Mouse (Mus musculus) WW6 (cell line): ENCODE data around the gene Gm17727.
"Not testable (repeated sequence)": the region's sequence is repeated elsewhere in the genome, so short reads cannot be mapped to it uniquely, and the experiment has no call there.

Experiments
- DNase-seq: peaks from one replicate; pipeline ENCODE4 v3.0.0-alpha.2; 2013; ENCODE audit warnings: low read depth, low spot score

Gene Gm17727

DNA sequence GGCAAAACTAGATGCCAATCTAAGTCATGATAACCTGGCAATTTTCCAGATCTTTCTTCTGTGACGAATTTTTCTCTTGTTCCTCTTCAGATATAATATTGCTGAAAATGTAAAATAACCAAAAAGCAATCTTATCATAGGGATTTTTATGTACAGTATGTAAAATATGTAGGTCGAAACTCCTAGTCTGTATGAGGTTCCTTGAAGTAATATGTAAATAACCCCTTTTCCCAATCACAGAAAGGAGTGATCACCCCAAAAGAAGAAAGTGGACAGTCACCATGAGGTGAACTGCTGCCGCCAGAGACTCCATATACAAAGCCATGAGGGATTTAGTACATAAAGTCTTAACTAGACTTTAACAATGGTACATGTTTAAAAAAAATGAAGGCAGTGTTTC lies at the start of gene Gm17727:
TSS of gene Gm17727 (minus strand) at position 101 of the 400 bp plus-strand sequence.
- no peak for DNase-seq

DNA sequence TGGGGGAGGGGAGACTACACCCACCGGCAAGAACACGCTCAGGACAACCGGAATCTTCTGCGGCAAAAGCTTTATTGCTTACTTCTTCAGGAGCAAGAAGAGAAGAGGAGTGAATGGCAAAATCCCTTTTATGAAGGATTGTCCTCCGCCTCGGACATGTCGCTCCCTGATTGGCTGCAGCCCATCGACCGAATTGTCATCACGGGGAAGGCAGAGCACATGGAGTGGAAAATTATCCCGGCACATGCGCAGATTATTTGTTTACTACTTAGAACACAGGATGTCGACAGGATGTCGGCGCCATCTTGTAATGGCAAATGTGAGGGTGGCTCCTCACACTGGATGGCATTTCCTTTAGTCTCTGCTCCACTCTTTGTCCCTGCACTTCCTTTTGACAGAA lies 40.0 kb upstream of the Gm17727 start:
- DNase-seq: not testable (repeated sequence)

DNA sequence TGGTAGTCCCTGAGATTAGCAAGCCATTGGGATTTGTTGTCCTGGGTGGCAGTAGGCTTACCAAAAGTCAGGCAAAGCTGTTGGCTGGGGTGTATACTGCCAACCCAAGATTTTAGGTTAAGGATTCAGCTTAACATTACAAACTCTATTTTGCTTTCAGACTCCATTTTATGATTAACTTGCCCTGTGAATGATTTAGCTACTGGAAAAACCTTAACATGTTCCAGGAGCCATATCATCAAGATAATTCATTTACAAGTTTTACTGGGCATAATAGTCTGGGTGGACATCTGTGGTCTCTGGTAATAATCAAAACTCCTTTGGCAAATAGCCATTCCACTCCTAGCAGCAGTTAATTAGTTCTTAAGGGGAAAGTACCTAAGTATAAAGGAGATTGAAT lies 20.2 kb upstream of the Gm17727 start:
- no peak for DNase-seq

DNA sequence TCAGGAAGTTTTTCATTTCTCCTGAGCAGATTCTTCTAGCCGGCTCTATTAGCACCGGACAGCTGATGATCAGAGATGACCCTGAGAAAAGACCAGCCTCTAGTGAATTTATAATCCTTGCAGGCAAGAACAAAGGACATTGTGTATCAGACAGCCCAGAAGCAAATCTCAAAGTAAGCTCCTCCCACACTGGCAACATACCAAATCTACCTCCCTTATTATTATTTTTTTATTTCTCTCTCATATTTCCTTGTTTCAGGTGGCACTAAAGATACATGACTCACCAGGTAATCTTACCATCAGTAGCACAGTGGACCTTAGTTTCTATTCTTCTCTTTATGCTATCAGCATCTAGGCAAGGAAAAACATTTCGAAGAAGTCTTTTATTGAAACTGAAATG lies 12.1 kb upstream of the Gm17727 start, which contains the start of the genes Gm27235 and D730048I06Rik:
TSS of gene Gm27235 (minus strand) at position 101 of the 400 bp plus-strand sequence.
TSS of gene D730048I06Rik (minus strand) at position 112 of the 400 bp plus-strand sequence.
- no peak for DNase-seq

DNA sequence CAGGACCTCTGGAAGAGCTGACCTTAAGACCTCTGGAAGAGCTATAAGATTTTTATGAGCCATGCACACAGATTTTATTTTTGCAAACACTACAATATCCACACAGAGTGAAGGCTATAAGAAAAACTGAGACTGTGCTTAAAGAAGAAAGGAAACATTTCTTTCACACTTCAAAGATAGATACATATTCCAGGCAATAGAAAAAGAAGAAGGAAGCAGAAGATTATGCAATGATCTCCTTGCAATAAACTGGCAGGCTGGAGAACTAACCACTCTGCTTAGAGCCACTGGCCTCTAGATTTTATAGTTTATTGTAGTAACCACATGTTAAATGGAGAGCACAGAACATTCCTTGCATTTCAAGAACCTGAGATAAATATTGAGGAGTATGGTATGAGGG lies 21.1 kb downstream of the Gm17727 start:
- no peak for DNase-seq

DNA sequence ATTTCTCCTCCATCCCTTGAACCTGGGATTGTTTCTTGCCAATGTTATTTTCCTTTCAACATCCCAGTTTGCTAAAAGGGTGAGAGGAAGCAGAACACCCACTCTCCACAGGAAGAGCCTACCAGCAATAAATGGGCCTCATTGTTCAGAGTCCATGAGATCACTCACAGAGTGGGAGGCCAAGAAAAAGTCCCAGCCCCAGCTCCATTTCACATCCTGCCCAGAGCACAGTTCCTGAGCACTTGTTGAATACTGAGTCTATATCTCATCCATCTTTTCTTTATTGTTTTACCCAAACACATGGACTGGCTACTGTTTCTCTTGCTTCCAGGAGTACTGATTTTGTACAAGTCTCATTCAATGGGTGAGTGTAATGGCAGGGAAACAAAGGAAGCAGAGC lies 37.2 kb downstream of the Gm17727 start, which contains the start of gene Gm17677:
TSS of gene Gm17677 (plus strand) at position 301 of the 400 bp plus-strand sequence.
- no peak for DNase-seq
